Mouse (Mus musculus) testis, adult 2 months (tissue): ENCODE results near the gene Lrrc75a.

Experiments used
- CTCF ChIP-seq: fragments of 200-500 bp; IDR thresholded peaks from 2 replicates; pipeline ENCODE4 v1.5.1; 2012; ENCODE audit warnings: low read depth, mild to moderate bottlenecking, inconsistent platforms, low read length, moderate library complexity; ENCODE audit not compliant: control insufficient read depth, insufficient read depth, insufficient replicate concordance
- POLR2A ChIP-seq: fragments of 200-500 bp; IDR thresholded peaks from 2 replicates; pipeline ENCODE4 v1.6.1; 2012; ENCODE audit warnings: low read depth, mild to moderate bottlenecking, inconsistent platforms, low read length, moderate library complexity; ENCODE audit not compliant: control insufficient read depth

GRCm38 (mm10) chr11:62558961-62559646, 89.2 kb downstream of the Lrrc75a start:
- TF ChIP-seq CTCF, result no peak
- no peak for TF ChIP-seq POLR2A
